9 mouse cellular contexts compared by ENCODE assay signal in the genomic region with DNA sequence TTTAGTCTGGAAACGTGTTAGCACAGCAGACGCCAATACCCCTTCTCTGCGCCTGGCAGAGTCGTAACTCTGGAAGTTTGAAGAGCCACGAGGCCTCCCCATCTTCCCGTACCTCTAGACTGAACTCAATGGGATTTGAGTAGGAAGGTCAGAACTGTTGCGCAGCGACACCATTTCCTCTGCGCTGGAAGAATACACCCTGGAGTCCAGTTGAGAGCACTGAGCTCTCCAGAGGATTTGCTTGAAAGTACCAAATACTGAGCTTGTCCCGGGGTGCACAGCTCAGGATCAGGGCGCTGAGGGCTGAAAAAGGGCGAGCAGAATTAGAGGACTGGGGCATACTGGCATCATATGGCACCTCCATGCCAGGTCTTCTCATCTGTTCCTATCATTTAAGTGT. TPM values are rescaled to one million over a fixed set of nuclear protein-coding genes. Genes with fewer than 3 reads are reported as not detected.
DNase-seq lines count a peak whose midpoint lies in the region; ATAC-seq and TF ChIP-seq lines count a peak whose summit lies in the region.
"Had no signal": no experiment of that assay in that cellular context is flagged by ENCODE, and none has a peak within 500 bp of the region (broad histone marks: within the 10 kb centered on the region; RNA-seq: fewer than 3 reads in every experiment).

No protein-coding gene starts in this region.

- no peak for TF ChIP-seq CTCF in gastrocnemius, adult 2 months (IDR thresholded peaks at IDR 0.05)
- no peak for TF ChIP-seq CTCF in left cerebral cortex, adult 2 months (IDR thresholded peaks at IDR 0.05)

- ATAC-seq in megakaryocyte-erythroid progenitor cell, adult 5-6 weeks (replicated peaks; ENCODE audit: low FRiP score, low TSS enrichment, poor library complexity, severe bottlenecking) = peak; percentile 14; the same call in 1 of the 2 replicates

- no peak overlapping the region for H3K4me3 ChIP-seq in gastrocnemius, adult 2 months
- no peak overlapping the region for H3K4me3 ChIP-seq in left cerebral cortex, adult 2 months
- H3K4me3 ChIP-seq: liver, embryonic 13.5 days had no signal

- H3K27ac ChIP-seq in gastrocnemius, adult 2 months = peak overlapping the region; percentile 71
- H3K27ac ChIP-seq in left cerebral cortex, adult 2 months = peak overlapping the region; percentile 48; the same call in 1 of the 2 replicates

- intact Hi-C loops in gastrocnemius, adult 2 months (cut with DNase I) = no loop called here
- intact Hi-C loops in left cerebral cortex, adult 2 months (cut with DNase I) = loop anchor here (2.0 kb wide), 1 partner anchor 44 kb away; no protein-coding TSS in a partner anchor

- DNase-seq in gastrocnemius, adult 2 months = no peak
- no peak for DNase-seq in gastrocnemius, adult 8-10 months (ENCODE audit: low spot score in 2 of 2)
- no peak for DNase-seq in left cerebral cortex, adult 2 months (ENCODE audit: extremely low spot score in 1 of 2, low spot score in 2 of 2)
- DNase-seq in left cerebral cortex, adult 18-20 months (ENCODE audit: low spot score in 2 of 2) = no peak
- peak; percentile 89 for DNase-seq in R1 (ENCODE audit: low read depth, low spot score)
- DNase-seq in urinary bladder, postnatal 10 days (ENCODE audit: low spot score) = no peak
- DNase-seq in layer of hippocampus, adult 9-10 months (ENCODE audit: low spot score) = no peak

RNA-seq across cellular contexts. Expression of a gene that starts 14.9 kb away (rescaled TPM):
- 1 to 10 TPM in 1 of 2 experiments, under 1 TPM in 1; 0.77 to 1.1 TPM for total RNA-seq in gastrocnemius, adult 2 months (2021)
- total RNA-seq in gastrocnemius, adult 8-10 months (2022) = under 1 TPM; 0.17 to 0.83 (median 0.32) TPM
- 1 to 10 TPM; 2.3 to 4.6 TPM for total RNA-seq in left cerebral cortex, adult 2 months (2021)
- 1 to 10 TPM; 2.3 to 2.8 TPM for total RNA-seq in left cerebral cortex, adult 18-20 months (2021)
- total RNA-seq in megakaryocyte-erythroid progenitor cell, adult 5-6 weeks (2014; fragmentation: Nextera tagmentation) = 3.9 and 5.1 TPM in 2 replicates
- total RNA-seq in megakaryocyte-erythroid progenitor cell, adult 5-6 weeks (2017) = 4.7 and 10.1 TPM in 2 replicates

RNA-seq across cellular contexts. Expression of a gene that starts 33.2 kb away (rescaled TPM):
- total RNA-seq in gastrocnemius, adult 2 months (2021) = 10 to 100 TPM; 18.0 to 21.8 TPM
- 10 to 100 TPM; 19.0 to 21.3 (median 19.6) TPM for total RNA-seq in gastrocnemius, adult 8-10 months (2022)
- 100 to 1,000 TPM in 1 of 2 experiments, 10 to 100 TPM in 1; 98.6 to 101 TPM for total RNA-seq in left cerebral cortex, adult 2 months (2021)
- total RNA-seq in left cerebral cortex, adult 18-20 months (2021) = 100 to 1,000 TPM in 1 of 2 experiments, 10 to 100 TPM in 1; 99.8 to 108 TPM
- 9.9 and 16.2 TPM in 2 replicates for total RNA-seq in megakaryocyte-erythroid progenitor cell, adult 5-6 weeks (2014; fragmentation: Nextera tagmentation)
- 37.5 and 42.7 TPM in 2 replicates for total RNA-seq in megakaryocyte-erythroid progenitor cell, adult 5-6 weeks (2017)
